Mouse (Mus musculus): ENCODE results near the gene Smad3.

The Smad3 gene

GRCm38 (mm10) chr9:63644011-63644410 lies 113.8 kb downstream of the Smad3 start:
- DNase-seq (ENCODE audit: extremely low spot score, low read depth, low spot score) = no peak

- no peak for DNase-seq (ENCODE audit: extremely low spot score, low read depth, low spot score)
Observed at GRCm38 (mm10) chr9:63641983-63642646, 115.7 kb downstream of the Smad3 start.

- no peak for DNase-seq (ENCODE audit: extremely low spot score, low read depth, low spot score)
Observed at GRCm38 (mm10) chr9:63636113-63636512, 121.7 kb downstream of the Smad3 start.

- no peak for DNase-seq (ENCODE audit: extremely low spot score, low read depth, low spot score)
Observed at GRCm38 (mm10) chr9:63633334-63633733, 124.5 kb downstream of the Smad3 start.

- no peak for DNase-seq (ENCODE audit: extremely low spot score, low read depth, low spot score)
Observed at GRCm38 (mm10) chr9:63632924-63633323, 124.9 kb downstream of the Smad3 start.

GRCm38 (mm10) chr9:63632045-63632444 lies 125.7 kb downstream of the Smad3 start:
- no peak for DNase-seq (ENCODE audit: extremely low spot score, low read depth, low spot score)

GRCm38 (mm10) chr9:63625090-63625756 lies 132.6 kb downstream of the Smad3 start:
- DNase-seq (ENCODE audit: extremely low spot score, low read depth, low spot score) = no peak

GRCm38 (mm10) chr9:63623895-63624569 lies 133.8 kb downstream of the Smad3 start:
- DNase-seq (ENCODE audit: extremely low spot score, low read depth, low spot score) = no peak

- DNase-seq (ENCODE audit: extremely low spot score, low read depth, low spot score) = no peak
Observed at GRCm38 (mm10) chr9:63617967-63618366, 139.8 kb downstream of the Smad3 start.

- DNase-seq (ENCODE audit: extremely low spot score, low read depth, low spot score) = no peak
Observed at GRCm38 (mm10) chr9:63614018-63614985, 143.5 kb downstream of the Smad3 start.

GRCm38 (mm10) chr9:63613569-63613968 lies 144.2 kb downstream of the Smad3 start:
- DNase-seq (ENCODE audit: extremely low spot score, low read depth, low spot score) = no peak

- no peak for DNase-seq (ENCODE audit: extremely low spot score, low read depth, low spot score)
Observed at GRCm38 (mm10) chr9:63612565-63613515, 145.0 kb downstream of the Smad3 start.

GRCm38 (mm10) chr9:63611967-63612366 lies 145.8 kb downstream of the Smad3 start:
- DNase-seq (ENCODE audit: extremely low spot score, low read depth, low spot score) = no peak

- no peak for DNase-seq (ENCODE audit: extremely low spot score, low read depth, low spot score)
Observed at GRCm38 (mm10) chr9:63610841-63611366, 146.9 kb downstream of the Smad3 start.

GRCm38 (mm10) chr9:63610231-63610630 lies 147.6 kb downstream of the Smad3 start:
- DNase-seq (ENCODE audit: extremely low spot score, low read depth, low spot score) = no peak

- no peak for DNase-seq (ENCODE audit: extremely low spot score, low read depth, low spot score)
Observed at GRCm38 (mm10) chr9:63609776-63610175, 148.0 kb downstream of the Smad3 start.

GRCm38 (mm10) chr9:63609246-63609645 lies 148.5 kb downstream of the Smad3 start:
- no peak for DNase-seq (ENCODE audit: extremely low spot score, low read depth, low spot score)

- no peak for DNase-seq (ENCODE audit: extremely low spot score, low read depth, low spot score)
Observed at GRCm38 (mm10) chr9:63608006-63608405, 149.8 kb downstream of the Smad3 start.

GRCm38 (mm10) chr9:63606594-63606993 lies 151.2 kb downstream of the Smad3 start:
- no peak for DNase-seq (ENCODE audit: extremely low spot score, low read depth, low spot score)

- DNase-seq (ENCODE audit: extremely low spot score, low read depth, low spot score) = no peak
Observed at GRCm38 (mm10) chr9:63603849-63604248, 153.9 kb downstream of the Smad3 start.

Measured in hindlimb bud, embryonic 11.5 days (tissue).